Mouse (Mus musculus): ENCODE measurements around the gene Fgd2. TPM values are rescaled to one million over a fixed set of nuclear protein-coding genes. Genes with fewer than 3 reads are reported as not detected.
A peak's percentile ranks its signal among the peaks of the same experiment; 100 is the strongest.

Fgd2 gene
- polyA plus RNA-seq, 1 experiment from 2014 or later, result 10.5 TPM

DNA sequence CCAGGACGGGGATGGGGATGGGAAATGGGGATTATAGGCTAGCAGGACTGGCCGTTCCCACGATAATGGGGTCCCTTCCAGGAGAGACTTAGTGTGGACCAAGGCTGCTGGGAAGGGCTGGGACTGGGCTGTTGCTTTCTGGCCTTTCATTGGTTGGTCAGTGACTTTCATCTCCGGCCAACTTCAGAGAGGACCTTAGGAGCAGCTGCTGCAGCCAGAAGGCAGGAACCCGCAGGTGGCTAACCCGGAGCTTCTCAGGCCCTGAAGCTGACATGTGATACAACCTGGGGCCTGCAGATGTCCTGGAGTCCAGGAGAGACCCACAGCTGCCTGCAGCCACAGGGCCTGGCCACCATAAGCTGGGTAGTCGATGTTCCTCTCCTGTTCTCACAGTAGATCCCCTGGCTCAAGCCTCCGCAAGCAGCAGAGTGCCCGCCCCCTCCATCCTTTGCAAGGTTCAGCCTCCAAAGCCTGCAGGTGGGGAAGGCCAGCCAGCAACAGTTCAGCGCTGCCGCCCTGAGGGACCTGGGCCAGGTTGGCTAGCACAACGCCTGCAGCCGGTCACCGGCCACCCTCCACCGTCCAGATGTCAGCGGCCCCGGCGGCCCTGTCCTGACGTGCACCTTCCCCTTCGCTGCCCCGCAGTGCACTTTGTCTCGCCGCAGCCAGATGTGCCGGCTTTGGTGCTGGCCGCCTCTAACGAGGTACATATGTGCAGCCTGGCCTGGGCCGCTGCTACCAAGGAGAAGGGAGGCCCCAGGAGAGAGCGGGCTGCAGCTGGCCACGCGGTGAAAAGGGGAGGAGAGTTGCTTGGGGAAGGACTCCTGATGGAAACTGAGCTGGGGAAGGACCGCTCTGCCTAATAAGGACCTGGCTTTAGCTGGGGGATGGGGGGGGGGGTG, 55.3 kb downstream of the Fgd2 start:
- Histone ChIP-seq H3K4me3 (ENCODE audit: low read depth, low read length) (peak overlapping the region; percentile 22), H3K9me3 (ENCODE audit: control insufficient read depth, low read length) (no peaks in the 10 kb centered on the region), H3K27ac (replicated peaks; ENCODE audit: low read depth, low read length) (peak overlapping the region; percentile 28; the same call in 1 of the 2 replicates), H3K4me1 (ENCODE audit: control insufficient read depth, insufficient read depth, low read length) (peaks cover 14% of the 10 kb centered on the region), H3K27me3 (replicated peaks; ENCODE audit: control insufficient read depth, insufficient read depth, low read length) (no peaks in the 10 kb centered on the region), H3K36me3 (ENCODE audit: control insufficient read depth, insufficient read depth, low read length) (no peaks in the 10 kb centered on the region), H3K9ac (ENCODE audit: low read depth, low read length) (peak overlapping the region; percentile 11; the same call in 1 of the 2 replicates), H3K4me2 (ENCODE audit: low read depth, low read length) (peak overlapping the region; percentile 49)
- ATAC-seq (ENCODE audit: low read depth) (peak; percentile 95), DNase-seq (ENCODE audit: low spot score) (peak; percentile 91)
- 9% methylated on average over 26 of the region's 31 CpGs for WGBS

DNA sequence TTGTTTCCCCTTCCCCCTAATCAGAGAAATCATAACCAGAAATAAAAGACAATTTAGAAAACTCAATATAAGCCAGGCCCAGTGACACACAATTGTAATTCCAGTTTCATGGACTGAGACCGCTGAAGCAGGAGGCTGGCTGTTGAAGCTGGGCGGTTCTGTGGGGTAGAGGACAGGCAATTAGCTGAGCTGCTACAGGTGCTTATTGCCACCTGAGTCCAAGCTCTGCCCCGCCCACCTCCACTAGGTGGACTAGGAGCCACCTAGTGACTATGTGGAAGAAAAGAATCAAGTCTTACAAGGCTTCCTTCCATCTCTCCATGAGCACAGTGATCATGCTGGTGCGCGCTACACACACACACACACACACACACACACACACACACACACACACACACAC, 56.0 kb downstream of the Fgd2 start:
- H3K9ac ChIP-seq (ENCODE audit: low read depth, low read length), result no peak overlapping the region
- no peak overlapping the region for H3K4me3 ChIP-seq (ENCODE audit: low read depth, low read length)
- H3K4me2 ChIP-seq (ENCODE audit: low read depth, low read length), result peak overlapping the region; percentile 49
- H3K4me1 ChIP-seq (ENCODE audit: control insufficient read depth, insufficient read depth, low read length), result peaks cover 14% of the 10 kb centered on the region
- peak; percentile 65 for DNase-seq (ENCODE audit: low spot score)
- 13% methylated on average over 3 of the region's 5 CpGs for WGBS
- ATAC-seq (ENCODE audit: low read depth), result peak; percentile 41; the same call in 1 of the 2 replicates
- no peaks in the 10 kb centered on the region for H3K27me3 ChIP-seq (replicated peaks; ENCODE audit: control insufficient read depth, insufficient read depth, low read length)
- H3K36me3 ChIP-seq (ENCODE audit: control insufficient read depth, insufficient read depth, low read length), result no peaks in the 10 kb centered on the region
- no peaks in the 10 kb centered on the region for H3K9me3 ChIP-seq (ENCODE audit: control insufficient read depth, low read length)
- H3K27ac ChIP-seq (replicated peaks; ENCODE audit: low read depth, low read length), result no peak overlapping the region

DNA sequence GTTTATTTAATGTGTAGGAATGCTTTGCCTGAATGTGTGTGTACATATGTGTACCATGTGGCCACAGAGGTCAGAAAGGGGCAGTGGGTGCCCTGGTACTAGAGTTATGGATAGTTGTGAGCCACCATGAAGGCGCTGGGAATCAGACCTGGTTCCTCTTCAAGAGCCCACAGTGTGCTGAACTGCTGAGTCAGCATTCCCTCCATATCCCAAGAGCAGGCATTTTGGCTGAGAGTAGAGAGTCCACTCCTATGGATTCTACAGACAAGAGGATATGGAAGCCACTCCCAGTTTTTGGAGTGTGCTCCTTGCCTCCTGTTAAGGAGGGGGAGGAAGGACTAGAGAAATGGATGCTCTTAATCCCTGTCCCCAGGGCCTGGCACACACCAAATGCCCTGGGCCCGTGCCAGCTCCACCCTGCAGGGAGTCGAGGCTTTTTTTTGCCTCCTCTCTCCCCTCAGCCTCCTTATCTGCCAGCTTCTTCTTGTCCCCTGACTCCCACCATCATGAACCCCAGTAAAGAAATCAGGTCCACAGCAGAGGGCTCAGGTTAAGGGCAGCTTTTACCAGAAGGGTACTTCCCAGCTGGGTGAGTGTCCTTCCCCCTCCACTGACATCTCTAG, 58.2 kb downstream of the Fgd2 start:
- ATAC-seq (ENCODE audit: low read depth) (no peak), DNase-seq (ENCODE audit: low spot score) (no peak)
- no peaks in the 10 kb centered on the region for H3K36me3 ChIP-seq (ENCODE audit: control insufficient read depth, insufficient read depth, low read length)
- H3K27me3 ChIP-seq (replicated peaks; ENCODE audit: control insufficient read depth, insufficient read depth, low read length), result no peaks in the 10 kb centered on the region
- H3K4me3 ChIP-seq (ENCODE audit: low read depth, low read length), result no peak overlapping the region
- no peak overlapping the region for H3K9ac ChIP-seq (ENCODE audit: low read depth, low read length)
- 71% methylated on average over 3 of the region's 3 CpGs for WGBS
- H3K9me3 ChIP-seq (ENCODE audit: control insufficient read depth, low read length), result no peaks in the 10 kb centered on the region; the same call in 1 of the 2 replicates
- H3K27ac ChIP-seq (replicated peaks; ENCODE audit: low read depth, low read length), result no peak overlapping the region
- no peak overlapping the region for H3K4me2 ChIP-seq (ENCODE audit: low read depth, low read length)
- H3K4me1 ChIP-seq (ENCODE audit: control insufficient read depth, insufficient read depth, low read length), result peaks cover 14% of the 10 kb centered on the region

DNA sequence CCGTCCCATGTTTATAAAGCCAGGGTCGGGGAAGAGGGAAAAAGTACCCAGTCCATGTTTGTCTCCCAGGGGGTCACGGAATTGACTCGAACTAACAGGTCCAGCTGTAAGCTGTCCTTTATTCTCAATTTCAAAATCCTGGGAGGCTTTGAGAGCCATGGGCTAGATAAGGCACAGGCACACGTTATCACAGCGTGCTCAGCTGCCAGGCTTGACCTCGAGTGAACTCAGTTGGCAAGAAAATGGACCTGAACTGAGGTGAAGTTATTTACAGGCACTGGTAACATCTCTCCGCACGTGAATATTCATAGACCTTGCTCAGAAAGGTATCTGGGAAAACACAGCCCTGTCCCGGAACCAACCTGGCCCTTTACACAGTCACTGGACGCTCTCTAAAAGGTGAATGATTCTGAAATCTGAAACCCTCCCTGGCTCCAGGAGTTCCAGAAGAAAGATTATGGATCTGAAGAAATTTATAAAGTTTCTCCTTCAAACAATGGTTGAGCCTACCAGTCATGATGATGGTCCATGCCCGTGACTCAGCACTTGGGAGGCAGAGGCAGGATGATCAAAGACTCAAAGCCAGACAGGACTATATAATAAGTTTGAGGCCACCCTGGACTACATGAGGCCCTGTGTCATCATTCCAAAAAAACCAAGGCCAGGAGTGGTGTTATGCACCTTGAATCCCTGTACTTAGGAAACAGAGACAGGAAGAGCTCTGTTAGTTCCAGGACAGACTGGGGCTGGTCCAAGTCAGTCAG, 59.4 kb downstream of the Fgd2 start:
- DNase-seq (ENCODE audit: low spot score) (no peak), ATAC-seq (ENCODE audit: low read depth) (no peak)
- H3K27ac ChIP-seq (replicated peaks; ENCODE audit: low read depth, low read length), result no peak overlapping the region
- H3K9me3 ChIP-seq (ENCODE audit: control insufficient read depth, low read length), result no peaks in the 10 kb centered on the region; the same call in 1 of the 2 replicates
- no peaks in the 10 kb centered on the region for H3K36me3 ChIP-seq (ENCODE audit: control insufficient read depth, insufficient read depth, low read length)
- 77% methylated on average over 12 of the region's 12 CpGs for WGBS
- H3K4me3 ChIP-seq (ENCODE audit: low read depth, low read length), result no peak overlapping the region
- no peak overlapping the region for H3K4me2 ChIP-seq (ENCODE audit: low read depth, low read length)
- H3K27me3 ChIP-seq (replicated peaks; ENCODE audit: control insufficient read depth, insufficient read depth, low read length), result no peaks in the 10 kb centered on the region
- H3K4me1 ChIP-seq (ENCODE audit: control insufficient read depth, insufficient read depth, low read length), result peaks cover 14% of the 10 kb centered on the region
- H3K9ac ChIP-seq (ENCODE audit: low read depth, low read length), result no peak overlapping the region

DNA sequence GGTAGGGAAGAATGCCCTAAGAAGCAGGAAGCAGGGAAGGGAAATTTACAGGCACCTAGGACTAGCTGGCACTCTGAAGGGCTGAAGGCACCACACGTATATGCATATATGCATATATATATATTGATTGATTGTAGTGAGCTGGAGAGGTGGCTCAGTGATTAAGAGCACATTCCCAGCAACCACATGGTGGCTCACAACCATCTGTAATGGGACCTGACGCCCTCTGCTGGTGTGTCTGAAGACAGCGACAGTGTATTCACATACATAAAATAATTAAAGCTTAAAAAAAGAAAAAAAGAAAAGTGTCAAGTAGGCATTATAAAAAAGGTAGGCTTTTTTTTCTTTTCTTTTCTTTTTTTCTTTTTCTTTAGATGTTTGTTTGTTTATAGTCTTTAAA, 60.6 kb downstream of the Fgd2 start:
- peaks cover 7% of the 10 kb centered on the region for H3K4me1 ChIP-seq (ENCODE audit: control insufficient read depth, insufficient read depth, low read length)
- no peak overlapping the region for H3K9ac ChIP-seq (ENCODE audit: low read depth, low read length)
- H3K9me3 ChIP-seq (ENCODE audit: control insufficient read depth, low read length), result no peaks in the 10 kb centered on the region; the same call in 1 of the 2 replicates
- 78% methylated on average over 3 of the region's 3 CpGs for WGBS
- ATAC-seq (ENCODE audit: low read depth), result no peak
- H3K4me2 ChIP-seq (ENCODE audit: low read depth, low read length), result no peak overlapping the region
- no peaks in the 10 kb centered on the region for H3K36me3 ChIP-seq (ENCODE audit: control insufficient read depth, insufficient read depth, low read length)
- H3K27me3 ChIP-seq (replicated peaks; ENCODE audit: control insufficient read depth, insufficient read depth, low read length), result no peaks in the 10 kb centered on the region
- no peak overlapping the region for H3K27ac ChIP-seq (replicated peaks; ENCODE audit: low read depth, low read length)
- no peak overlapping the region for H3K4me3 ChIP-seq (ENCODE audit: low read depth, low read length)
- DNase-seq (ENCODE audit: low spot score), result no peak

DNA sequence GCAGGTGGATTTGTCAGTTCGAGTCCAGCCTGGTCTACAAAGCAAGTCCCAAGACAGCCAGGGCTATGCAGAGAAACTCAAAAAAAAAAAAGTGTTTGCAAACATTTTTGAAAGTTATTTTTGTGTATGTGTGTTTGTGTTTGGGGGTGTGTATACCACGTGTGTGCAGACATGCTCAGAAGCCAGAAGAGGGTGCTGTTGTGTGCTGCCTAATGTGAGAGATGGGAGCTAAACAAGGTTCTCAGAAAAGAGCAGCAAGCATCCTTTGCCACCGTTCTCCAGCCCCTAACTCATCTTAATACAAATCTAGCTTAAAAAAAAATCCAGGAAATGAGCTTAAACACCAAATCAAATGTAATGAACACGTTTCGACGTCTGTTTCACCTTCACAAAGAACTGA, 61.6 kb downstream of the Fgd2 start:
- Histone ChIP-seq H3K9me3 (ENCODE audit: control insufficient read depth, low read length) (no peaks in the 10 kb centered on the region; the same call in 1 of the 2 replicates), H3K27ac (replicated peaks; ENCODE audit: low read depth, low read length) (no peak overlapping the region), H3K36me3 (ENCODE audit: control insufficient read depth, insufficient read depth, low read length) (no peaks in the 10 kb centered on the region), H3K4me2 (ENCODE audit: low read depth, low read length) (no peak overlapping the region), H3K4me3 (ENCODE audit: low read depth, low read length) (no peak overlapping the region), H3K4me1 (ENCODE audit: control insufficient read depth, insufficient read depth, low read length) (no peaks in the 10 kb centered on the region), H3K27me3 (replicated peaks; ENCODE audit: control insufficient read depth, insufficient read depth, low read length) (no peaks in the 10 kb centered on the region), H3K9ac (ENCODE audit: low read depth, low read length) (no peak overlapping the region)
- 83% methylated on average over 6 of the region's 6 CpGs for WGBS
- ATAC-seq (ENCODE audit: low read depth), result no peak
- DNase-seq (ENCODE audit: low spot score), result no peak

DNA sequence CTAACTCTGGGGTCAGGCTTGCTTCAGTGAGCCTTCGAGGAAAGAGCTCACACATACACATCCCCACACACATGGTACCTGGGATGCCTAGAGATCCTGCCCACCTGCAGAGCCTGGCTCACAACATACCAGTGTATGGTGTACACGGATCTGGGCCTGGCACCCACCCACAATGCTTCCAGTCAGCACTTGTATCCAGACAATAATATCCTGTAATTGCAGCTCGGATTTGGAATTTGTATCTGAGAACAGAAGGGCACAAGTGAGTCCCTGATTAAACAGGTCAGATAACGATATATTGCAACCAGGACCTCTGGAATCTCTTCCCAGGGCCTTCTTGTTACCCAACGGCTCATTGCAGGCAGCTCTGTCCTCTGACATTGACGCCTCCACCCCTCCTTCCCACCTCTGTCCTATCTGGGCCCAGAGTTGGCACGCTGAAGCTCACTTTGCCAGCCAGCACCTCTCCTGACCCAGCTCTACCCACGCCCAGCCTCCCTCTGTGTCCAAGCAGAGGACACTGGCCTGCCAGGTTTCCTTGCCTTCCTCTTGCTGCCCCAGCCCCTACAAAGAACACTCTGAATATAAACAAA, 62.3 kb downstream of the Fgd2 start:
- 76% methylated on average over 8 of the region's 8 CpGs for WGBS
- Histone ChIP-seq H3K9me3 (ENCODE audit: control insufficient read depth, low read length) (no peaks in the 10 kb centered on the region; the same call in 1 of the 2 replicates), H3K36me3 (ENCODE audit: control insufficient read depth, insufficient read depth, low read length) (no peaks in the 10 kb centered on the region), H3K4me3 (ENCODE audit: low read depth, low read length) (no peak overlapping the region), H3K4me1 (ENCODE audit: control insufficient read depth, insufficient read depth, low read length) (no peaks in the 10 kb centered on the region), H3K27ac (replicated peaks; ENCODE audit: low read depth, low read length) (no peak overlapping the region), H3K4me2 (ENCODE audit: low read depth, low read length) (no peak overlapping the region), H3K27me3 (replicated peaks; ENCODE audit: control insufficient read depth, insufficient read depth, low read length) (no peaks in the 10 kb centered on the region), H3K9ac (ENCODE audit: low read depth, low read length) (no peak overlapping the region)
- DNase-seq (ENCODE audit: low spot score) (no peak), ATAC-seq (ENCODE audit: low read depth) (no peak)

DNA sequence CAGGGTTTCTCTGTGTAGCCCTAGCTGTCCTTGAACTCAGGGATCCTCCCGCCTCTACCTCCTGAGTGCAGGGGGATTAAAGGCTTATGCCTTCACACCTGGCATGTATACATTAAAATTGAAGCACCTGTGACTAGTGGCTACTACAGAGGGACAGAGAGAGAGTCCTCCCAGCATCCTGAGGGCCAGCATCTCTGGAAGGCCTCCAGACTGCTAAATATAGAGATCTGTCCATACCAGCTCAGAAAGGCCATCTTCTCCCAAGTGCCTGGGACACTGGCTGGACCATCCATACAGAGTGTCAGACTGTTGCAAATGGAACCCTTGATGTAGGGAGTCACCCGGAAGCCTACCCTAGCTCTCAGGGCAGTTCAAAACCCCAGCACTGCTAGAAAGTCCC, 63.3 kb downstream of the Fgd2 start:
- Histone ChIP-seq H3K4me1 (ENCODE audit: control insufficient read depth, insufficient read depth, low read length) (no peaks in the 10 kb centered on the region), H3K4me2 (ENCODE audit: low read depth, low read length) (no peak overlapping the region), H3K9me3 (ENCODE audit: control insufficient read depth, low read length) (no peaks in the 10 kb centered on the region; the same call in 1 of the 2 replicates), H3K36me3 (ENCODE audit: control insufficient read depth, insufficient read depth, low read length) (no peaks in the 10 kb centered on the region), H3K4me3 (ENCODE audit: low read depth, low read length) (no peak overlapping the region), H3K27me3 (replicated peaks; ENCODE audit: control insufficient read depth, insufficient read depth, low read length) (no peaks in the 10 kb centered on the region), H3K9ac (ENCODE audit: low read depth, low read length) (no peak overlapping the region), H3K27ac (replicated peaks; ENCODE audit: low read depth, low read length) (no peak overlapping the region)
- ATAC-seq (ENCODE audit: low read depth) (no peak), DNase-seq (ENCODE audit: low spot score) (no peak)
- WGBS, result 94% methylated on average over 2 of the region's 2 CpGs

Data from embryonic facial prominence, embryonic 14.5 days (tissue).